Mouse (Mus musculus) liver, postnatal 0 days (tissue): ENCODE measurements around the gene Akr1b8. TPM values are rescaled to one million over a fixed set of nuclear protein-coding genes. Genes with fewer than 3 reads are reported as not detected.

Source experiments
- ATAC-seq: fragments of 200-750 bp; cut with Nextera tagmentation; 2 replicates; pipeline ENCODE4 v1.8.0; 2017; ENCODE audit warnings: mild to moderate bottlenecking, moderate library complexity
- DNase-seq: peaks from one replicate; pipeline ENCODE4 v3.0.0-alpha.2; 2016
- H3K27ac ChIP-seq: fragments of 300-500 bp; sonication (generic); 2 replicates; pipeline ENCODE4 v1.5.1; 2014; ENCODE audit warnings: antibody characterized with exemption, moderate library complexity, mild to moderate bottlenecking, low read depth
- H3K27me3 ChIP-seq: fragments of 300-500 bp; sonication (generic); 2 replicates; pipeline ENCODE4 v1.6.1; 2014; ENCODE audit warnings: low read length, control low read depth, mixed read lengths; ENCODE audit not compliant: insufficient read depth
- H3K36me3 ChIP-seq: fragments of 300-500 bp; sonication (generic); replicated peaks from 2 replicates; pipeline ENCODE4 v1.6.1; 2014; ENCODE audit warnings: mild to moderate bottlenecking, control low read depth, low read length, moderate library complexity, mixed read lengths; ENCODE audit not compliant: insufficient read depth
- H3K4me1 ChIP-seq: fragments of 300-500 bp; sonication (generic); 2 replicates; pipeline ENCODE4 v1.6.1; 2014; ENCODE audit warnings: antibody characterized with exemption, mild to moderate bottlenecking, control low read depth; ENCODE audit not compliant: insufficient read depth
- H3K4me2 ChIP-seq: fragments of 300-500 bp; sonication (generic); 2 replicates; pipeline ENCODE4 v1.6.1; 2014; ENCODE audit warnings: low read depth, mild to moderate bottlenecking, low read length, moderate library complexity, mixed read lengths
- H3K4me3 ChIP-seq: fragments of 300-500 bp; sonication (generic); 2 replicates; pipeline ENCODE4 v1.5.1; 2014; ENCODE audit warnings: low read depth, low read length
- H3K9ac ChIP-seq: fragments of 300-500 bp; sonication (generic); replicated peaks from 2 replicates; pipeline ENCODE4 v1.6.1; 2014; ENCODE audit warnings: mild to moderate bottlenecking, moderate library complexity
- H3K9me3 ChIP-seq: fragments of 300-500 bp; sonication (generic); 2 replicates; pipeline ENCODE4 v1.6.1; 2016; ENCODE audit warnings: mild to moderate bottlenecking, control low read depth, low read length, mixed read lengths
- CTCF ChIP-seq: sonication (generic); IDR thresholded peaks from 2 replicates; pipeline ENCODE4 v1.5.1; 2016; ENCODE audit warnings: antibody characterized with exemption, low read depth
- EP300 ChIP-seq: IDR thresholded peaks from 2 replicates; pipeline ENCODE4 v1.6.1; 2016; ENCODE audit warnings: antibody characterized with exemption, low read depth, mild to moderate bottlenecking
- WGBS: fragments of 180-500 bp; shearing (Covaris S2); extraction: QIAGEN DNeasy Blood & Tissue Kit; methylation state at CpG from one replicate; pipeline ENCODE4 v1.1.7; 2014; ENCODE audit not compliant: insufficient replicate concordance; 5-methylcytosine and 5-hydroxymethylcytosine counted together
- polyA plus RNA-seq: library from polyadenylated mRNA; unstranded; fragments of >200 nt; fragmentation: Nextera tagmentation; extraction: Ambion mirVana; gene quantifications from 2 replicates; pipeline ENCODE4 v1.2.1, GENCODE M21; 2015

The Akr1b8 gene
- 7.2 and 8.1 TPM in 2 replicates for polyA plus RNA-seq

DNA sequence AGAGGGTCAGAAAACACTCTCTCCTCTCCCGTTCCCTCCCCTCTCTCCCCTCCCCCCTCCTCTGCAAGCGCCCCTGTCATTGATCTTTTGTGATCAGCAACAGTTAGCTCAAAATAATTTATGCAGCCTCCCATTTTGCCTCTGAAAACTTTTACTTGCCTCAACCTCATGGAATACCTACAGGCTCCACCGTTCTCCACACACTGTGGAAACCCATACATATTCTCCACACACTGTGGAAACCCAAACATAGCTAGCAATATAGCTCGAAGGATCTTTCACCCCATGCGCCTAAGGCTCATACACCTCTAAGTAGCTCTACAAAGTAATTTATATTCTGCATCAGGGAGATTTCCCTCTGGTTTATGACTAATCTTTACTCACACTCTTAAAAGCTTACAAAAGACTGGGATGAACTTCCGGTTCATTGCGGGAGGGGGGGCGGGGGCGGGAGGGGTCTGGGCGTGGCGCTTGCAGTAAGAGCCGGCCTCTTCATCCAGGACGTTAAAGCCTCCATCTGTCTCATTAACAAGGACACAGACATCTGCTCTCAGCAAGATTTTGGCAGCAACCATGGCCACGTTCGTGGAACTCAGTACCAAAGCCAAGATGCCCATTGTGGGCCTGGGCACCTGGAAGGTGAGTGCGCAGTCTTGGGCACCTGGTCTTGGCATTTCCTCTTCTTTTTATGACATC, at the start of gene Akr1b8:
Gene Akr1b8, plus strand, starts transcription at position 462 of the 696 bp plus-strand sequence.
- no peaks in the 10 kb centered on the region for H3K27me3 ChIP-seq
- peak within 1 kb of the TSS; percentile 31; the same call in 1 of the 2 replicates for H3K27ac ChIP-seq
- TF ChIP-seq CTCF (no peak), EP300 (no peak)
- DNase-seq: peak; percentile 37
- ATAC-seq: 0 out of 2 replicates have a peak, but pooled peaks have one; percentile 36
- no peak within 1 kb of the TSS for H3K9ac ChIP-seq
- H3K4me2 ChIP-seq: peak within 1 kb of the TSS; percentile 61
- H3K36me3 ChIP-seq: no peaks in the 10 kb centered on the region
- WGBS: 22% methylated on average over 16 of the region's 16 CpGs
- H3K4me3 ChIP-seq: no peak within 1 kb of the TSS
- H3K4me1 ChIP-seq: no peaks in the 10 kb centered on the region
- H3K9me3 ChIP-seq: no peaks in the 10 kb centered on the region

- no peak for DNase-seq
- Histone ChIP-seq H3K9me3 (no peaks in the 10 kb centered on the region), H3K9ac (no peak overlapping the region), H3K36me3 (no peaks in the 10 kb centered on the region; the same call in none of the 2 replicates), H3K27ac (no peak overlapping the region), H3K4me2 (no peak overlapping the region), H3K27me3 (no peaks in the 10 kb centered on the region), H3K4me1 (no peaks in the 10 kb centered on the region), H3K4me3 (no peak overlapping the region)
- ATAC-seq: no peak
- WGBS: 64% methylated on average over 10 of the region's 10 CpGs
- TF ChIP-seq EP300: no peak
- no peak for TF ChIP-seq CTCF
Measured at GRCm38 (mm10) chr6:34304675-34305241, 49.2 kb upstream of the Akr1b8 start.

GRCm38 (mm10) chr6:34306797-34307196, 47.1 kb upstream of the Akr1b8 start:
- Histone ChIP-seq H3K36me3 (peaks cover 3% of the 10 kb centered on the region), H3K9ac (no peak overlapping the region), H3K9me3 (no peaks in the 10 kb centered on the region), H3K27ac (no peak overlapping the region), H3K4me2 (no peak overlapping the region), H3K4me1 (no peaks in the 10 kb centered on the region), H3K27me3 (no peaks in the 10 kb centered on the region), H3K4me3 (no peak overlapping the region)
- no peak for ATAC-seq
- no peak for DNase-seq
- TF ChIP-seq EP300: no peak
- no peak for TF ChIP-seq CTCF
- 89% methylated on average over 6 of the region's 6 CpGs for WGBS

DNA sequence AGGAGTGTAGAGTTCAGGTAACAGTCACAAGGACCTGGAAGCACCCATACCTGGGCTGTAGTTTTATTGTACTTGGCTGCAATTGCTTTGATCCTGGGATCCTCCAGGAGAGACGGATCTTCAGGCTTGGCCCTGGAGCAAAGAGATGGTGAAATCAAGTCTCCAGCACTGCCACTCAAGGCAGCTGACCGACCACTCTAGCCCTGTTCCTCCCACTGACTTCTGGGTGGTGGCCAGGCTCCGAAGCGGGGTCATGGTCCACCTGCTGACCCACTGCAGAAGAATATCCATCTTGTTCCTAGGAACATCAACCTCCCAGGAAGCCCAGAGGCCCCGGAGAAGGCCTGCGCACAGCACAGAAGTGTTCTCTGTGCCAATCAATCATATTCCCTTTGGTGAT, 44.4 kb upstream of the Akr1b8 start:
- Histone ChIP-seq H3K4me3 (no peak overlapping the region), H3K9ac (no peak overlapping the region), H3K4me1 (no peaks in the 10 kb centered on the region), H3K27me3 (no peaks in the 10 kb centered on the region), H3K4me2 (no peak overlapping the region), H3K36me3 (peaks cover 3% of the 10 kb centered on the region), H3K27ac (no peak overlapping the region), H3K9me3 (no peaks in the 10 kb centered on the region)
- no peak for TF ChIP-seq CTCF
- TF ChIP-seq EP300: no peak
- ATAC-seq: no peak
- no peak for DNase-seq
- 75% methylated on average over 6 of the region's 6 CpGs for WGBS

DNA sequence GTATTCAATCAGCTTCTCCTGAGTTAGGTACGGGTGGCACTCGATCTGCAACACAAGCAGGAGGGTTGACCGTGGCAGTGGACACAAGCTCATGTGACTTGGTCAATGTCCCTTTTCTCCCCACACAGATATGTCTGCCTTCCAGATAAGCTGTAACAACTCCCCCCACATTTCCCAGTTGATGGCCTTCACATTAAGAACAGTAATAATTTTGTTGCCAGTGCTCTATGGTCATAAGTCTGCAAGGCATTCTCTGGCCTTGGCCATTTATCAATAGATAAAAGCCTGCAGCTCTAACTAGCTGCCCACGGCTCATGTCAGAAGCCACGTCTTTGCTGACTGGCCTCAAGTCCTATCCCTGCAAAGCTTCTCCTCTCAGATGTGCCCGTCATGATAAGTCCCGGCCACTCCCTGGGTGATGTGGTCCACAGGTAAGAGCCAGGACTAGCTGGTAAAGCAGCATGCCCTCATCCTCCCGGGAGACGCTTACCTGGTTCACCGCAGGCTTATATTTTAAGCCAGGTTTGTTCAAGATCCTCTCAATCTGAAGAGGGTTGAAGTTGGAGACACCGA, 43.8 kb upstream of the Akr1b8 start:
- Histone ChIP-seq H3K36me3 (peaks cover 3% of the 10 kb centered on the region), H3K9me3 (no peaks in the 10 kb centered on the region), H3K4me3 (no peak overlapping the region), H3K9ac (no peak overlapping the region), H3K4me2 (no peak overlapping the region), H3K4me1 (no peaks in the 10 kb centered on the region), H3K27ac (no peak overlapping the region), H3K27me3 (no peaks in the 10 kb centered on the region)
- TF ChIP-seq EP300: no peak
- TF ChIP-seq CTCF: no peak
- DNase-seq (no peak), ATAC-seq (no peak)
- WGBS: 85% methylated on average over 11 of the region's 11 CpGs

DNA sequence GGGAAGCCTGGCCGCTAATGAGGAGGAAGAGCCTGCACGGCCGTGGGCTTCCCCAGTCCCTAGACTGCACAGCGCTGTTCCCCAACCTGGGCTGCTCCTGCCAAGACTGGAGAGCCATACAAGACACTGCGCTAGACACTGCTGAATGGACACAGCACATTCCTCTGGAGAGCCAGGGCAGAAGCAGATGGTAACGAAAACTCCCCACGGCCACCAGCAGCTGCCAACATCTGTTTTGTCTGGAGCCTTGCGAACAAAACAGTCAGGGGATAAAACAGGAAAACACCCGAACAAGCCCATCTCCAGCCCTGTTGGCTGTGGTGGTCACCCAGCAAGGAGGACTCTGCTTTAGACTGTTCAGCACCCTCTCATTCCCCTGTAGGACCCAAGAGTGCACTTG, 40.5 kb upstream of the Akr1b8 start:
- no peaks in the 10 kb centered on the region for H3K27me3 ChIP-seq
- H3K9ac ChIP-seq: no peak overlapping the region
- H3K27ac ChIP-seq: no peak overlapping the region
- no peaks in the 10 kb centered on the region for H3K9me3 ChIP-seq
- H3K4me1 ChIP-seq: peaks cover 5% of the 10 kb centered on the region; the same call in 1 of the 2 replicates
- TF ChIP-seq CTCF: no peak
- TF ChIP-seq EP300: no peak
- DNase-seq: no peak
- peaks cover 3% of the 10 kb centered on the region; the same call in 1 of the 2 replicates for H3K36me3 ChIP-seq
- H3K4me2 ChIP-seq: no peak overlapping the region
- ATAC-seq: no peak
- 79% methylated on average over 9 of the region's 9 CpGs for WGBS
- H3K4me3 ChIP-seq: no peak overlapping the region
